Mouse (Mus musculus): ENCODE data around the gene Olfr503. TPM values are rescaled to one million over a fixed set of nuclear protein-coding genes. Genes with fewer than 3 reads are reported as not detected.
"Not testable (repeated sequence)": the region's sequence is repeated elsewhere in the genome, so short reads cannot be mapped to it uniquely, and the experiment has no call there.

Gene Olfr503
- not detected in 2 replicates for polyA plus RNA-seq (2014; fragmentation: Nextera tagmentation; extraction: Ambion mirVana)

- not testable (repeated sequence) for DNase-seq; H3K27me3 ChIP-seq (ENCODE audit: control insufficient read depth, insufficient read depth, low read length); ATAC-seq (ENCODE audit: low FRiP score, low TSS enrichment); H3K4me1 ChIP-seq (ENCODE audit: control insufficient read depth, insufficient read depth, low read length); H3K27ac ChIP-seq (replicated peaks; ENCODE audit: low read depth, low read length); H3K9me3 ChIP-seq (ENCODE audit: control insufficient read depth, low read length); H3K36me3 ChIP-seq (ENCODE audit: control insufficient read depth, insufficient read depth, low read length); H3K4me2 ChIP-seq (ENCODE audit: low read length); H3K4me3 ChIP-seq (replicated peaks; ENCODE audit: low read depth, low read length); H3K9ac ChIP-seq (replicated peaks; ENCODE audit: low read length)
- 52% methylated on average over 1 of the region's 1 CpGs for WGBS
Observed at GRCm38 (mm10) chr7:108544227-108544626, at the start of gene Olfr503. Gene Olfr503, plus strand, starts transcription at chr7:108544527.

- Histone ChIP-seq H3K27me3 (ENCODE audit: control insufficient read depth, insufficient read depth, low read length) (no peaks in the 10 kb centered on the region), H3K4me1 (ENCODE audit: control insufficient read depth, insufficient read depth, low read length) (no peaks in the 10 kb centered on the region), H3K9ac (replicated peaks; ENCODE audit: low read length) (no peak within 1 kb of the TSS), H3K27ac (replicated peaks; ENCODE audit: low read depth, low read length) (no peak within 1 kb of the TSS), H3K36me3 (ENCODE audit: control insufficient read depth, insufficient read depth, low read length) (no peaks in the 10 kb centered on the region), H3K4me3 (replicated peaks; ENCODE audit: low read depth, low read length) (no peak within 1 kb of the TSS), H3K9me3 (ENCODE audit: control insufficient read depth, low read length) (no peaks in the 10 kb centered on the region), H3K4me2 (ENCODE audit: low read length) (no peak within 1 kb of the TSS)
- ATAC-seq (ENCODE audit: low FRiP score, low TSS enrichment) (no peak), DNase-seq (no peak)
- WGBS: 83% methylated on average over 1 of the region's 1 CpGs
Observed at GRCm38 (mm10) chr7:108524965-108525364, 19.4 kb upstream of the Olfr503 start, which contains the start of gene Olfr502. Gene Olfr502, minus strand, starts transcription at chr7:108525065.

- no peak overlapping the region for H3K9ac ChIP-seq (replicated peaks; ENCODE audit: low read length)
- H3K27me3 ChIP-seq (ENCODE audit: control insufficient read depth, insufficient read depth, low read length): no peaks in the 10 kb centered on the region
- no peak for DNase-seq
- no peak for ATAC-seq (ENCODE audit: low FRiP score, low TSS enrichment)
- H3K36me3 ChIP-seq (ENCODE audit: control insufficient read depth, insufficient read depth, low read length): no peaks in the 10 kb centered on the region
- no peak overlapping the region for H3K4me2 ChIP-seq (ENCODE audit: low read length)
- no peak overlapping the region for H3K27ac ChIP-seq (replicated peaks; ENCODE audit: low read depth, low read length)
- no peaks in the 10 kb centered on the region for H3K4me1 ChIP-seq (ENCODE audit: control insufficient read depth, insufficient read depth, low read length)
- no peaks in the 10 kb centered on the region for H3K9me3 ChIP-seq (ENCODE audit: control insufficient read depth, low read length)
- 87% methylated on average over 13 of the region's 13 CpGs for WGBS
- no peak overlapping the region for H3K4me3 ChIP-seq (replicated peaks; ENCODE audit: low read depth, low read length)
Observed at GRCm38 (mm10) chr7:108542416-108542815, 1.9 kb upstream of the Olfr503 start.

GRCm38 (mm10) chr7:108565693-108566092, 21.4 kb downstream of the Olfr503 start, which contains the start of gene Olfr504:
Gene Olfr504, minus strand, starts transcription at chr7:108565793.
- ATAC-seq (ENCODE audit: low FRiP score, low TSS enrichment) (no peak), DNase-seq (no peak)
- no peaks in the 10 kb centered on the region for H3K36me3 ChIP-seq (ENCODE audit: control insufficient read depth, insufficient read depth, low read length)
- WGBS: 81% methylated on average over 1 of the region's 1 CpGs
- no peak within 1 kb of the TSS for H3K9ac ChIP-seq (replicated peaks; ENCODE audit: low read length)
- no peak within 1 kb of the TSS for H3K4me3 ChIP-seq (replicated peaks; ENCODE audit: low read depth, low read length)
- no peaks in the 10 kb centered on the region for H3K9me3 ChIP-seq (ENCODE audit: control insufficient read depth, low read length)
- no peak within 1 kb of the TSS for H3K4me2 ChIP-seq (ENCODE audit: low read length)
- H3K27ac ChIP-seq (replicated peaks; ENCODE audit: low read depth, low read length): no peak within 1 kb of the TSS
- H3K27me3 ChIP-seq (ENCODE audit: control insufficient read depth, insufficient read depth, low read length): no peaks in the 10 kb centered on the region
- no peaks in the 10 kb centered on the region for H3K4me1 ChIP-seq (ENCODE audit: control insufficient read depth, insufficient read depth, low read length)

GRCm38 (mm10) chr7:108589797-108590196, 45.5 kb downstream of the Olfr503 start:
- ATAC-seq (ENCODE audit: low FRiP score, low TSS enrichment): no peak
- no peaks in the 10 kb centered on the region for H3K27me3 ChIP-seq (ENCODE audit: control insufficient read depth, insufficient read depth, low read length)

More at GRCm38 (mm10) chr7:108589797-108590196, 45.5 kb downstream of the Olfr503 start:
- Histone ChIP-seq H3K4me1 (ENCODE audit: control insufficient read depth, insufficient read depth, low read length) (no peaks in the 10 kb centered on the region), H3K9ac (replicated peaks; ENCODE audit: low read length) (no peak overlapping the region), H3K36me3 (ENCODE audit: control insufficient read depth, insufficient read depth, low read length) (no peaks in the 10 kb centered on the region), H3K4me2 (ENCODE audit: low read length) (no peak overlapping the region), H3K9me3 (ENCODE audit: control insufficient read depth, low read length) (no peaks in the 10 kb centered on the region), H3K27ac (replicated peaks; ENCODE audit: low read depth, low read length) (no peak overlapping the region), H3K4me3 (replicated peaks; ENCODE audit: low read depth, low read length) (no peak overlapping the region)
- no peak for DNase-seq
- WGBS: 92% methylated on average over 1 of the region's 1 CpGs

Other genes with a start within 250 kb of the Olfr503 start
- not detected in 2 replicates for gene Olfr491, start 231.1 kb upstream of the Olfr503 start, polyA plus RNA-seq (2014; fragmentation: Nextera tagmentation; extraction: Ambion mirVana)
- gene Olfr492, start 220.9 kb upstream of the Olfr503 start, polyA plus RNA-seq (2014; fragmentation: Nextera tagmentation; extraction: Ambion mirVana): not detected in 2 replicates
- not detected in 2 replicates for gene Olfr493, start 197.5 kb upstream of the Olfr503 start, polyA plus RNA-seq (2014; fragmentation: Nextera tagmentation; extraction: Ambion mirVana)
- gene Olfr494, start 179.2 kb upstream of the Olfr503 start, polyA plus RNA-seq (2014; fragmentation: Nextera tagmentation; extraction: Ambion mirVana): not detected in 2 replicates
- not detected in 2 replicates for gene Olfr495, start 151.4 kb upstream of the Olfr503 start, polyA plus RNA-seq (2014; fragmentation: Nextera tagmentation; extraction: Ambion mirVana)
- gene Olfr497, start 124.1 kb upstream of the Olfr503 start, polyA plus RNA-seq (2014; fragmentation: Nextera tagmentation; extraction: Ambion mirVana): not detected in 2 replicates
- gene Olfr498, start 79.2 kb upstream of the Olfr503 start, polyA plus RNA-seq (2014; fragmentation: Nextera tagmentation; extraction: Ambion mirVana): not detected in 2 replicates
- gene Olfr502, start 19.5 kb upstream of the Olfr503 start, polyA plus RNA-seq (2014; fragmentation: Nextera tagmentation; extraction: Ambion mirVana): not detected in 2 replicates
- gene Olfr504, start 21.3 kb downstream of the Olfr503 start, polyA plus RNA-seq (2014; fragmentation: Nextera tagmentation; extraction: Ambion mirVana): not detected in 2 replicates
- gene Olfr506, start 66.3 kb downstream of the Olfr503 start, polyA plus RNA-seq (2014; fragmentation: Nextera tagmentation; extraction: Ambion mirVana): not detected in 2 replicates
- not detected in 2 replicates for gene Olfr507, start 77.3 kb downstream of the Olfr503 start, polyA plus RNA-seq (2014; fragmentation: Nextera tagmentation; extraction: Ambion mirVana)
- not detected in 2 replicates for gene Olfr508, start 85.5 kb downstream of the Olfr503 start, polyA plus RNA-seq (2014; fragmentation: Nextera tagmentation; extraction: Ambion mirVana)
- gene Olfr509, start 107.4 kb downstream of the Olfr503 start, polyA plus RNA-seq (2014; fragmentation: Nextera tagmentation; extraction: Ambion mirVana): 0.05 TPM in 1 of 2 replicates, not detected in the other
- gene Olfr510, start 121.9 kb downstream of the Olfr503 start, polyA plus RNA-seq (2014; fragmentation: Nextera tagmentation; extraction: Ambion mirVana): not detected in 2 replicates
- gene Olfr512, start 168.8 kb downstream of the Olfr503 start, polyA plus RNA-seq (2014; fragmentation: Nextera tagmentation; extraction: Ambion mirVana): not detected in 2 replicates
- not detected in 2 replicates for gene Olfr513, start 206.4 kb downstream of the Olfr503 start, polyA plus RNA-seq (2014; fragmentation: Nextera tagmentation; extraction: Ambion mirVana)

Data from midbrain, embryonic 14.5 days (tissue).